Mouse (Mus musculus) C2C12 (cell line): Measurements from ENCODE around the gene 2410137M14Rik. TPM values are rescaled to one million over a fixed set of nuclear protein-coding genes. Genes with fewer than 3 reads are reported as not detected.
"Not testable (repeated sequence)": the region's sequence is repeated elsewhere in the genome, so short reads cannot be mapped to it uniquely, and the experiment has no call there.

Source experiments
- H3K27me3 ChIP-seq: one replicate; pipeline ENCODE4 v1.6.1; 2011; ENCODE audit not compliant: control insufficient read depth, insufficient read depth, insufficient read length
- H3K36me3 ChIP-seq: one replicate; pipeline ENCODE4 v1.6.1; 2011; ENCODE audit not compliant: control insufficient read depth, insufficient read depth
- H3K4me3 ChIP-seq: one replicate; pipeline ENCODE4 v1.5.1; 2011; ENCODE audit warnings: mild to moderate bottlenecking, control low read depth; ENCODE audit not compliant: poor library complexity, insufficient read depth, severe bottlenecking
- H3K79me2 ChIP-seq: one replicate; pipeline ENCODE4 v1.6.1; 2011; ENCODE audit not compliant: control insufficient read depth, insufficient read depth
- H3K79me3 ChIP-seq: one replicate; pipeline ENCODE4 v1.6.1; 2011; ENCODE audit warnings: low read depth, control low read depth
- H3ac ChIP-seq: one replicate; pipeline ENCODE3; 2011; ENCODE audit warnings: low read depth; ENCODE audit not compliant: control insufficient read depth, insufficient read length
- CEBPB ChIP-seq: IDR thresholded peaks from one replicate; pipeline ENCODE4 v1.6.1; 2011; ENCODE audit warnings: low read depth, mild to moderate bottlenecking, control low read depth, moderate library complexity
- CTCF ChIP-seq: IDR thresholded peaks from one replicate; pipeline ENCODE4 v1.5.1; 2011; ENCODE audit not compliant: control insufficient read depth, insufficient read depth, insufficient read length
- FOSL1 ChIP-seq: IDR thresholded peaks from one replicate; pipeline ENCODE4 v1.8.0; 2011; ENCODE audit warnings: mild to moderate bottlenecking, low read length; ENCODE audit not compliant: poor library complexity, insufficient read depth, severe bottlenecking
- MAX ChIP-seq: IDR thresholded peaks from one replicate; pipeline ENCODE4 v1.6.1; 2011; ENCODE audit warnings: mild to moderate bottlenecking, control low read depth
- MYOD1 ChIP-seq: IDR thresholded peaks from one replicate; pipeline ENCODE4 v1.6.1; 2011; ENCODE audit warnings: low read depth; ENCODE audit not compliant: control insufficient read depth, insufficient read length
- MYOG ChIP-seq: IDR thresholded peaks from one replicate; pipeline ENCODE4 v1.6.1; 2011; ENCODE audit not compliant: control insufficient read depth, insufficient read length; ENCODE audit errors: extremely low read depth
- USF1 ChIP-seq: IDR thresholded peaks from one replicate; pipeline ENCODE4 v1.6.1; 2011; ENCODE audit warnings: low read depth, mild to moderate bottlenecking, control low read depth, moderate library complexity
- polyA plus RNA-seq: library from polyadenylated mRNA; unstranded; fragments of >200 nt; fragmentation: generic; extraction: Trizol; gene quantifications from one replicate; pipeline ENCODE4 v1.2.1, GENCODE M21; 2012; ENCODE audit warnings: missing spikeins

The 2410137M14Rik gene
- polyA plus RNA-seq, 1 experiment, result not detected

DNA sequence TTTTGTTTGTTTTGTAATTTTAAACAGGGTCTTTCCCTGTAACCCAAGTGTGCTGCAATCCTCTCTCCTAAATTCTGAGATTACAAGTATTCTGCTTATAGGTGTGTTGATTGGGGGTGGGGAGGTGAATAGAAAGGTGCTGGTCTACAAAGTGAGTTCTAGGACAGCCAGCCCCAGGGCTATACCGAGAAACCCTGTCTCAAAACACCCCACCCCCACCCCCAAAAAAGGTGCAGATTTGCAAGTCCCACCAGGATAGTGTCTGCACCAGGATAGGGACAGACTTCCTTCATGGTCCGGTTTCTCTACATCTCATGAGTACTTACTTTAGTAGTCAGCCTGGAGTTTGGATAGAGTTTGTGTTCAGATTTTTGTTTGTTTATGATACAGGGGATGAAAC lies 17.4 kb upstream of the 2410137M14Rik start:
- Histone ChIP-seq H3K4me3 (no peak overlapping the region), H3K36me3 (no peaks in the 10 kb centered on the region), H3K79me2 (peaks cover 7% of the 10 kb centered on the region), H3K79me3 (no peaks in the 10 kb centered on the region), H3ac (no peak overlapping the region), H3K27me3 (no peaks in the 10 kb centered on the region)
- TF ChIP-seq MAX, result no peak
- no peak for TF ChIP-seq CTCF
- no peak for TF ChIP-seq USF1
- TF ChIP-seq CEBPB, result no peak
- TF ChIP-seq FOSL1, result no peak

DNA sequence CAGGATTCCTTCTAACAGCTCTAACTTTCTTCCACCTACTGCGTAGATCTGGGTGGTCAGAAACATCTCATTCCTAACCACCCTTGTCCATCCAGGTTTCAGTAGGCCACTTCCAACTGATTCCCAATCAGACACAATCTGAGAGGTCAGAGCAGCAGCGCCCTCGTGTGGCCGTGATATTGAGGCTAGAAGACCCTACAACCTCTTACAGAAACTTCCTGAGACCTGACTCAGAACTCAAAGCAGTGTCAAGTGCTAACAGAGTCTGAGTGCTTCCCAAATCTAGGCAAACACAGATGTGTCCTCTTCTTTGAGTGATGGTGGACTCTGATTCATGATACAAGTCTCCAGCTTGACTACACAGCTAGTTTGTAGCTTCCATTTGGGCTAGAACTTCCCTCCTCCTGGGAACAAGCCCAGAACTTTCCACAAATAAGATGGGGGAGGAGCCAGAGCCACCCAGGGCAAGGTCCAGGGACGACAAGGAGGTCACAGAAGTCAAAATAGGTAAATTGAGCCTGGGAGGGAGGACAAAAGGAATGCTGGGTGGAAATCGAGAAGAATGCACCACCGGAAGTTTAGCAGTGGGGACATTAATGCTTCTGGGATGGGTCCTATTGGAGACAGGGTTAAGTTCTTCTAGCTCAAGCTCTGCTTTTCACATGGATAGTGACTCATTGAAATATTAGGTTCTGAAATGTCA lies 16.1 kb upstream of the 2410137M14Rik start:
- TF ChIP-seq CEBPB (no peak), MYOD1 (no peak), CTCF (peak; percentile 62)
- Histone ChIP-seq H3K79me3 (no peaks in the 10 kb centered on the region), H3K4me3 (no peak overlapping the region), H3ac (no peak overlapping the region), H3K79me2 (no peaks in the 10 kb centered on the region), H3K36me3 (no peaks in the 10 kb centered on the region), H3K27me3 (no peaks in the 10 kb centered on the region)

DNA sequence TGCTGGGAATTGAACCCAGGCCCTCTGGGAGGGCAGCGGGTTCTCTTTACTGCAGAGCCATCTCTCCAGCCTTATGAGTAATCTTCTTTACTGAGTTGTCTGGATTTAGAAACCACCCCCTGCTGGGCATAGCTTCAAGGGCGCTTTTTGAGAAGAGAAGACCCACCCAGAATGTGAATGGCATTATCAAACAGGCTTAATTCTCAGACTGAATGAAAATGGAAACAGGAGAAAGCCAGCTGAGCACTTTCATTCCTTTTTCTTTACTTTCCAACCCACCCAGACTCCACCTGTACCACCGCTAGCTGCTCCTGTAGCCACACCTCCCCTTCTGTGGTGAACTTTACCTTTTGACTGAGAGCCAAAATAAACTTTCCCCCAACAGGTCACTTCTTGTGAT lies 14.4 kb upstream of the 2410137M14Rik start:
- Histone ChIP-seq H3ac (no peak overlapping the region), H3K79me3 (no peaks in the 10 kb centered on the region), H3K36me3 (no peaks in the 10 kb centered on the region), H3K79me2 (no peaks in the 10 kb centered on the region), H3K27me3 (no peaks in the 10 kb centered on the region), H3K4me3 (no peak overlapping the region)
- TF ChIP-seq FOSL1 (no peak), CTCF (no peak), USF1 (no peak), CEBPB (no peak), MYOG (no peak), MAX (no peak), MYOD1 (no peak)

DNA sequence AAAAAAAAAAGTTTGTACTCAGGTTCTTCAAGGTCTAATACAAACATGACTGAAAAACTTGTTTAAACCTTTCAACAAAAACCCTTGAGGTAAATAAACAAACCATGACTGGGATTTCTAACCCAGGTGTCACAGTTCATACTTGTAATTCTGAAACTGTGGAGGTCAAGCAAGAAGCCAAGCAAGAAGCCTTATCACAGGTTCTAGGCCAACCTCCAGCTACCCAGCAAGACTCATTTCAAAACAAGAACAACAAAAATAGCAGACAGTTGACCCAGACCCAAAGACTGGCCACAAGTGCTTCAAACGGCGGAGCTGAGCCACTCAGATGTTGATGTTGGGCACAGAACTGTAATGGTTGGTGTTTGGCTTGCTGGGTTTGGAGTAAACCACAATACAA lies 13.5 kb upstream of the 2410137M14Rik start:
- Histone ChIP-seq H3K79me3 (no peaks in the 10 kb centered on the region), H3ac (no peak overlapping the region), H3K4me3 (no peak overlapping the region), H3K27me3 (no peaks in the 10 kb centered on the region), H3K79me2 (no peaks in the 10 kb centered on the region), H3K36me3 (no peaks in the 10 kb centered on the region)
- TF ChIP-seq FOSL1 (no peak), MYOG (no peak)

DNA sequence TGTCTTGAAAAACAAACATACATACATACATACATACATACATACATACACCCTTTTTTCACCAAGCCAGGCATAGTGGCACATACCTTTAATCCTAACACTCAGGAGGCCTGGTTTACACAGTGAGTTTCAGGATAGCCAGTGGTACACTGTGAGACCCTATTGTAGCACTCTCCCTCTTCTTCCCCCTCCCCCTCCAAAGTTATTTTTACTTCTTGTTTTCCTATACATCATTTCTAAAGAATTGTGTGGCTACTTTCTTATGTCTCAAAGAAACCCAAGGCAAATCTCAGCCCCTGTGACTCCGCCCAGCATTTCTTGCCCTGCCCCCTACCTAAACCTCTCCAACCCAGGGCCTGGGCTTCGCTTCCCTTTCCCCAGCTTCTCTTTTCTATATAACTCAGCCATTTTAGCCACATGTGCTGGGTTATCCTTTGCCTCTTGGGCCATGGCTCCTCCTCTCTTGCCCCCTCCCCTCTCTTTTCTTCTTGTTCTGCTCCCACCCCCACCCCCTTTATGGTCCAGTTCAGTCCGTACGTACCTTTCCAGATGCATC lies 12.8 kb upstream of the 2410137M14Rik start:
- no peaks in the 10 kb centered on the region for H3K36me3 ChIP-seq
- H3K79me2 ChIP-seq, result no peaks in the 10 kb centered on the region
- no peaks in the 10 kb centered on the region for H3K79me3 ChIP-seq
- TF ChIP-seq CEBPB, result no peak
- no peak for TF ChIP-seq USF1
- TF ChIP-seq FOSL1, result no peak
- no peak for TF ChIP-seq CTCF
- no peak for TF ChIP-seq MAX
- TF ChIP-seq MYOG, result no peak
- no peak for TF ChIP-seq MYOD1
- H3ac ChIP-seq, result no peak overlapping the region
- H3K4me3 ChIP-seq, result no peak overlapping the region
- peaks cover 4% of the 10 kb centered on the region for H3K27me3 ChIP-seq

DNA sequence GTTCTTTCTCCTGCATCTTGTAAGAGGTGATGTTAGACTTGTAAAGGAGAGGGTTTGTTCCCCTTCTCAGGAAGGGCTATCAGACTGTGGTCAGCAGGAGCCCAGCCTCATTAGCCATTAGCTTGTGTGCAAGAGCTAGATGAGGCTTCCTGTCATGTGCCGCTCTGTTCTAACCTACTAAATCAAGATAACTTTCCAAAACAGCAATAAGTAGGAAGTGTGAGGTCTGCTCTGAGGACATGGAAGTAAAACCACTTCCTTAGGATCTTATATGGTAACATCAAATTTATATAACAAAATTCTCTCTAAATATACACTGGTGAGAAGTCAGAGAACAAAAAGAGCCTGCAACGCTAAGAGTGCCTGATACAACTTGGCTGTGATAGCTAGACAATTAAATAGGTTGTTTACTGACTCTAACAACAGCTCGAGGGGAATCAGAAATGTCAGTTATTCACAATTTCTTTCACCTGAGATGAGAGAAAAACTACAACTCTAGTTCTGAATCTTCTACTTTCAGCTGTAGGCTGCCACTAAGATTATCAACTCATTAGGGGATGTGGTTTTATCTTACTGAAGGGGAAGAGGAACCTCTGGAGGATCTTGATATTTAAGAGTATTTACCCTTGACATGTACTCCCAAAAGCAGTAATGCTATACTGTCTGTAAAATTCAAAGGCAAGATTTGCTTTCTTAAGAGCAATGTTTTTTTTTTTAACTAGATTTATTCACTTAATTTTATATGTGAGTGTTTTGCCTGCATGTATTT lies 11.5 kb upstream of the 2410137M14Rik start:
- no peaks in the 10 kb centered on the region for H3K79me2 ChIP-seq
- H3ac ChIP-seq, result no peak overlapping the region

DNA sequence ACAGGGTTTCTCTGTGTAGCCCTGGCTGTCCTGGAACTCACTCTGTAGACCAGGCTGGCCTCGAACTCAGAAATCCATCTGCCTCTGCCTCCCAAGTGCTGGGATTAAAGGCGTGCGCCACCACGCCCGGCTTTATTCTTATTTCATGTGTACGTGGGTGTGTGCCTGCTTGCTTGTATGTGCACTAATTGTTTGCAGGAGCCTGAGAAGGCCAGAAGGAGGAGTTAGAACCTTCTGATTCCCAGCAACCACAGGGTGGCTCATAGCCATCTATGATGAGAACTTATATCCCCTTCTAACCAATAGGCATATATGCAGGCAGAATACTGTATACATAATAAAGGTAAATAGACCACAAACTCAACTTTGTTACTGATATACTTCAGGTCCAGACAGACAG lies 9.6 kb upstream of the 2410137M14Rik start:
- H3K4me3 ChIP-seq, H3K79me2 ChIP-seq, H3ac ChIP-seq, H3K36me3 ChIP-seq, H3K79me3 ChIP-seq: not testable (repeated sequence)
- H3K27me3 ChIP-seq, result peaks cover 17% of the 10 kb centered on the region

More for the DNA sequence above, 11.5 kb upstream of the 2410137M14Rik start:
- no peak overlapping the region for H3K4me3 ChIP-seq
- no peaks in the 10 kb centered on the region for H3K36me3 ChIP-seq
- no peaks in the 10 kb centered on the region for H3K79me3 ChIP-seq
- peaks cover 13% of the 10 kb centered on the region for H3K27me3 ChIP-seq
- TF ChIP-seq CEBPB (no peak), FOSL1 (no peak), CTCF (no peak), MYOG (no peak), USF1 (no peak), MAX (no peak), MYOD1 (no peak)
